Mouse (Mus musculus) urinary bladder, postnatal 4 days (tissue): Measurements from ENCODE around the gene Sult2b1.
A peak's percentile ranks its signal among the peaks of the same experiment; 100 is the strongest.

ENCODE experiments used
- DNase-seq, 2 experiments: peaks; one replicate each; pipeline ENCODE4 v3.0.0; 2021 to 2022; ENCODE audit warnings: low spot score in 2 of 2

The Sult2b1 gene

DNA sequence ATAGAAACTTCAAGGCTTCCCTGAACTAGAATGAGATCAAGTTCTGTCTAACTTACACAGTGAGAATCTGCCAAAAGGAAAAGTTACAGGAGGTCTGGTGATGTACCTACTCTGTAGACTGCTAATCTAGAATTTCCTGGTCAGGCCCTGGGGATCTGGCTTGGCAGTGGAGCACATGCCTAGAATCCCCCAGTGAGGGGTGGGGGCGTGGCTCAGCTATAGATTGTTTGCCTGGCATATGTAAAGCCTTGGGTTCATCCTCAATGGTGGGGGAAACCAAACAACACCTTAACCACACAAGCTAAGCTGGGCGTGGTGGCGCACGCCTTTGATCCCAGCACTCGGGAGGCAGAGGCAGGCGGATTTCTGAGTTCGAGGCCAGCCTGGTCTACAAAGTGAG is 86.6 kb downstream of the Sult2b1 start:
- DNase-seq, result no peak

DNA sequence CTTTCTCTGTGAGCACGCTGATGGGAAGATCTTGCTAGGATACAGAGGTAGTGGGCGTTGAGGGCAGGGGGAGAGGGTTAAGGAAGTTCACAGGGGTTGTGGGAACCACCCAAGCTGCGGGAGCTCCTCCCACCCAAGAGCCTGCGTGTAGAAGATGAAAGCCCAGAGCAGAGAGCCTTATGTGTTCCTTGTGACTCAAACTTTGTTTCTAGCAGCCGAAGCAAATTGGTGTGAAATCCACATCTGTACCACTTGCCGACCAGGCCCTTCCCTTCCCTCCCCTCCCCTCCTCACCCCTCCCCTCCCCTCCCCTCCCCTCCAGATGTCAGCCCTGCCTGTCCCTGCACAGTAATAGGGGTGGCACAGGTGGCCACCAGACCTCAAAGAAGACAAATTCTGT is 89.4 kb downstream of the Sult2b1 start:
- DNase-seq, result no peak

DNA sequence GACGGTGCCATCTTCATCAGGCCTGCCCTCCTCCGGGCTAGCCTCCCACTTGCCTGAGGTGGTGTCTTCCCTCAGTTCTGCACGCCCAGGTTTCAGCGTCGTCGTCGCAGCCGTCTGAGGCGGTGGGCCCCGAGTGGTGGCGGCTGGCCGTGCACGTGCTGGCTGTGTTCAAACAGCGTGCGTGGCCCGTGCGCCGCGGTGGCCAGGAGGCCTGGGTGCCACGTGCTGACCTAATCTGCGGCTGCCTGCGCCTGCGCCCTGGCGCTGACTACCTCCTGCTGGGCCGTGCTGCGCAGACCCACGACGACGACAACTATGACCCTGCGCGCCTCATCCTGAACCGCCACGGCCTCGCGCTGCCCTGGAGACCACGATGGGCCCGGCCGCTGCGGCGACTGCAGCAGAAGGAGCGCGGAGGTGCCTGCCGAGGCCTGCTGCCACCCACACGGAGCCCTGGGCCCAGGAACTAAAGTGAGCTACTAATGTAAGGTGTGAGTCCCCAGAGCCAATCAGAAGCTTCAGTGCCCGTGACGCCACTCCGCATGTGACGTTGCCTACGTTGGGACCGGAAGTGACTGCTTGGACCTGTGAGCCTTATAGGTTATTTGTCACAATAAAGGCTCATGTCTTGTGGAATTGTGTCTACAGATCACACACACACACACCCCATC is 90.4 kb downstream of the Sult2b1 start, which contains the start of gene Sec1:
Sec1 (minus strand) TSS at position 482 of the 671 bp plus-strand sequence.
- DNase-seq, result no peak

DNA sequence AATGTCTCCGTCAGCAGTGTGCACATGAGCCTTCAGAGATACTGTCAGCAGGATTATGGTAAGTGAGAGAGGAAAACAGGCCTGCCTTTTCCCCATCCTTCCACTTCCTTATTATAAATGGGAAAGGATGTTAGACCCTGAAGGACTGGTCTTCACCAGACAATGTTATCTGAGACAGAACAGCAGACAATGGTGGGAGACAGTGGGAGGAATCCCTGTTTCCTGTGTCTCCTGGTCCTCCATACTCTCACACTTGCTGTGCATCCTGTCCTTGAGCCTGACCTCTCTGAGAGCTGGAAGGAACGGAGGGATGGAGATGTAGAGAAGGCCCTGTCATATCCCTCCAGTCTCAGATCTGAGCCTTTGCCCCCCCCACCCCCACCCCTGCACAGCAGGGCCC is 92.1 kb downstream of the Sult2b1 start:
- DNase-seq, result no peak

DNA sequence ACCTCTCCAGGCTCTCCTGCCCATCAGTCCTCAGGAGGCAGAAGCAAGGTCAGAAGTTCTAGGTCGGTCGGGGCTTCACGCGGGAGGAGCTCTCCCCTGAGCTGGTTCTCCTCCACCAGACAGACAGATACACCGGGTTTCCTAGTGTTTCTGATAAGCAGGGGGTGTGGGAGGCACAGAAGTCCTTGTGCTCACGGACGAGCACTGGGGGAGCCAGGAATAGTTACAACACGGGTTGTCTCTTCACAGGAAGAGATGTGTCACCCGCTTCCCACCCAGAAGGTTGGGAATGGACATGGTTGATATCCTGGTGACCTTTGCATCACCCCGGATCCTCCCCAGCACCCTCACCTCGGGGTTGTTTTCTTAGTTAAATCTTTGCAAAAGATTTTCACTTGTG is 94.7 kb downstream of the Sult2b1 start:
- no peak for DNase-seq

DNA sequence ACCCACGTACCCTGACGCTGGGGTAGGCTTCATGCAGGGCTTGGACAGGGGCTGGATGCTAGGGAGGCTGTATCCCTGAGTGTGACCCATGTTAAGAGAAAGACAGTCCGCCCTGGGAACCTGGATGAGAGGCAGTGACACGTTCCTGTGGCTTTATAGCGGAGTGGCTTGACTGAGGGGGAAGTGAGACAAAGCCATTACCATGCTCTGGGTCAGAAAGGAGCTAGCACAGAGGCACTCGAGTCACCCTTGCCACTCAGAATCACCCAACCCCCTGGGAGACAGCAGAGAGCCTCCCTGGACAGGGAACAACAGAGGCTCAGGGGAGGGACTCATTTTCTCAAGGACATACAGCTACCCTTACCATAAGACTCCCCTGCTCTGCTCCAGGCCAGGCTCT is 95.4 kb downstream of the Sult2b1 start:
- no peak for DNase-seq

DNA sequence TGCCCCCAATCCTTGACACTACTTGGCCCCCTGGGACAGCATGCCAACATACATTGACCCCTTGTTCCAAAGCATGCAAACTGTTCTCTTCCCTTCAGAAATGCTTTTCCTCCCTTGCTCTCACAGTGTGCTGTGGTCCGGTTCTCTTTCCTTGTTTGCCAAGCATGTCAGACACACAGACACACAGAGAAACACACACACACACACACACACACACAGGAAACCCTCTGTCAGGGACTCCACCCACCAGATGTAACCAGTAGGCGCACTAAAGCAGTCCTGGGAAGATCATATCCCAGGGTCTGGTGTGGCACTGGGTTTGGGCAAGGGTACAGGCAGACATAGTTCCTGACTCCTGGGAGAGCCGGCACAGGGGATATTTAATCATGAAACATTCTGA is 97.6 kb downstream of the Sult2b1 start:
- DNase-seq, result no peak

DNA sequence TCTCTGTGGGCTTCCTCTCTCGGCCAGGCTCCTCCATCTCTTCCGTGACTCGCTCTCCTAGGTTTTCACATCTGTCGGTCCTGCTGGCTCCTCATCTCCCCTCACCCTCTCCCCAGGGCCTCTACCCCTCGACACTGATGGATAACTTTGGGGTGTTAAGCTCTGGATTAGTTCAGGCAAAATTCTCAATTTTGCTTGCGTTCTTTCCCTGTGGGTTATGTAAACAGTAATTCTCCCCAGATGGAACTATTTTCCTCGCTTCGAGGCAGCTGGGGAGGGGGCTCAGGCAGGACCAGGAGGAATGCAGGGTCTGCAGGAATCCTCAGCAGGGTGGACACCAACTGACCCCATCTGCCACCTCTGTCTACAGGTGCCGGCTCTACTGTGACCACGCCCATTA is 98.7 kb downstream of the Sult2b1 start:
- no peak for DNase-seq

DNA sequence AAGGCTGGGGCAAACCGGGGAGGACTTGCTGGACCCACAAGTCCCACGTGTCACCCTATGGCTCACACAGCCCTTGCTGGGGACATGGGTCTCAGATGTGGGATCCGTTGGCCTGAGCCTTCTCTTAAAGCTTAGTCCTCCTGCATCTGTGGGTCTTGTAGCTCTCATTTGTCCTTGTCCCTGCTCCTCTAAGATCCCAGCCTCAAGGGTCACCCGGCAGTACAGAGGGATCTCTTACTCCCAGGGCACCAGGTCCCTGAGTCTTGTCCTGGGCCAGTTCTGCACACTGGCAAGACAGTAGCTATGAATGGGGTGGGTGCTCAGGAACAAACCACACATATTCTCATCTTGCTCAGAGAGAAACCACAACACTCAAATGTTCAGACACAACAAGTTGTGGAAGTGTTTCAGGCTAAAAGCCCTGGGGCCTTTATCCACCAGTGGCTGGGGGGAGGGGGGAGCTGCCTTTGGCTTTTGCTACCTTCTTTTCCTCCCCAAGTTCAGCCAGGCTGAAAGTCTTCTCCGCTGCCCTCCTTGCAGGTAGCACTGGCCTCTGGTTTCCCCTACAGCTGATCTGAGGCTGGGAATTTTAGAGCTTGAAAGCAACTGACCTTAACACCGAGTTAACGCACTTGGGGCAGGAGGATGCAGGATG is 100.9 kb downstream of the Sult2b1 start, which contains the start of gene Ntn5:
Ntn5 (plus strand) TSS at position 627 of the 655 bp plus-strand sequence.
- DNase-seq, result no peak

DNA sequence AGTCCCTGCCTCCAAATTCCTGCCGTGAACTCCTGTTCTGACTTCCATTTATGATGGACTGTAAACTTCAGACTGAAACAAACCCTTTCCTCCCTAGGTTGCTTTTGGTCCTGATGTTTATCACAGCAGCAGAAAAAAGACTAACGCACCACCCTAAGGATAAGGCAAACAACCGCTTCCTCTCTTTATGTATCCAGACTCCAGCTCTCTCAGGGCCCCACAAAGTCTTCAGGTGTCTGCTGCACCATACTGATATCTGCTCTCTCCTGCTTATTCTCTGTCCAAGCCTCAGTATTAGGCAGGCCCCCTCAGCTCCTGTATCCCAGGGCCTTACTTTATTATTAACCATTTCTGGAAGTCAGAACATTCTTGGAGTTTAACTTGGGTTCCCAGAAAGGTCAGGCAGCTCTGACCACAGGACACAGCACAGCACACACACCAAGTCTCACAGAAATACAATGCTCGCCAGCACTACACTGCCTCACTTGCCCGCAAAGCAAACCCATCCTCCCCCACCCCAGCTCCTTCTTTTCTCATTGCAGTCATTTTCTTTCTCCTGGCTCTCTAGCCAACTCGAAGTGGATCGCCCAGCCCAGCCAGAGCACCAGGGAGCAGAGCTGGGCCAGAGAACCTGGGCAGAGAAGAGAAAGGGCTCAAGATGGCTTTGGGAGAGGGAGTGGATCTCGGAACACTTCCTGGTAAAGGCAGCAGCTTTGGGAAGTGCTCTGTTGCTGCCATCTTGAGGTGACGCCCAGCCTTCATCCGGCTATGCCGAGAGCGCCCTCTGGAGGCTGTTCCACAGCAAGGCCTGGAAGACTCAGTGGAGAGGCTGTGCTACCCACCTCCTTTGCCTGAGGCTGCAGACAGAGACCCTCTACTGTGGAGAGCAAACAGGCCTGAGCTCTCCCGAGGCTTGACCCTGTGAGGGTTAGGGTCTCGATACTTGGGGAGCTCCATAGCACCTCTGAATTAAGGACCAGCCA is 102.0 kb downstream of the Sult2b1 start:
- DNase-seq, result peak; percentile 80 to 92

DNA sequence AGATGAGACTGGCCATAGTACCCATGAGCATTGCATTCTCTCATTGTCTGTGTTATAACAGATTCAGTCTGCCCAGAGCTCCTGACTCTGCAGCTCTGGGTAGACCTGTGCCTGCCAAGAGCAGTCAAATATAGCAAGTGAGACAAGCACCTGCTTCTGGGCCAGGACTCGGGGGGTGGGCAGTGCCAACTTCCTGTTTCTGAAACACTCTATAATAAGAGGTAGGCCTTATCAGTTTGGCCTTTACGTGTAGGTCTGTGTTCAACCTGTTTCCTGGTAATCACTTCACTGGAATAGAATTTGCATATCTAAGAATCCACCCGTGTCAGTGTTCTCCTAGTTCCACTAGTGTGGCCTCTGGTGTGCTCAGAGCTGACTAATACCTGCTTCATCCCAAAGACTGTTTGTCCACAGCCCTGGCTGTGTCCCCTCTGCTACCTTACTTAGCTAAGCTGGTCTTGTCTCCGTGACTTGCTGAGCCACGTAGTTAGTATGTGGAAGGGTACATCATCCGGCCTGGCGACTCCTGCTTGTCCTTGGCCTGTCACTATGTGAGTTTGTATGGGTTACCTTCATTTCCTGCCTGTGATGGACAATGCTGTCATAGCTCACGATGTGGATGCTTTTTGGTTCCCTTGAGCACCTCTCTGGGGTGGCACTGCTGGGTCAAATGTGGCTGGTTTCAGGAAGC is 103.3 kb downstream of the Sult2b1 start:
- DNase-seq, result no peak
